Mouse (Mus musculus) left cerebral cortex, postnatal 4 days (tissue): ENCODE measurements around the gene Psmb3. TPM values are rescaled to one million over a fixed set of nuclear protein-coding genes. Genes with fewer than 3 reads are reported as not detected.
"Not testable (repeated sequence)": the region's sequence is repeated elsewhere in the genome, so short reads cannot be mapped to it uniquely, and the experiment has no call there.

Experiments
- DNase-seq: peaks from one replicate; pipeline ENCODE4 v3.0.0-alpha.2; 2022
- intact Hi-C: fragments of 180-260 bp; cut with DNase I; formaldehyde crosslinking; loops from one replicate; pipeline ENCODE4 v1.15.1; 2025
- total RNA-seq, 2 experiments: library from RNA; stranded (reverse); gene quantifications; 2 replicates each; pipeline ENCODE4 v1.2.3; 2021

Psmb3 gene
- 100 to 1,000 TPM; 168 to 172 TPM for total RNA-seq

GRCm38 (mm10) chr11:97703039-97703826, at the start of gene Psmb3:
TSS of gene Psmb3 (plus strand) at chr11:97703399.
- DNase-seq = peak; percentile 99

GRCm38 (mm10) chr11:97654210-97654609, 49.0 kb upstream of the Psmb3 start:
- no peak for DNase-seq
- intact Hi-C loops = loop anchor here (5.0 kb wide), 1 partner anchor 33 kb away; the partner anchor contains the start of gene Cisd3

More at GRCm38 (mm10) chr11:97703039-97703826, at the start of gene Psmb3:
- intact Hi-C loops = no loop called here

GRCm38 (mm10) chr11:97656269-97656971, 46.8 kb upstream of the Psmb3 start:
- intact Hi-C loops = no loop called here
- no peak for DNase-seq

GRCm38 (mm10) chr11:97657184-97657945, 45.8 kb upstream of the Psmb3 start:
- DNase-seq = no peak
- intact Hi-C loops = no loop called here

- intact Hi-C loops, DNase-seq: not testable (repeated sequence)
Observed at GRCm38 (mm10) chr11:97657967-97658366, 45.2 kb upstream of the Psmb3 start.

- intact Hi-C loops = no loop called here
- no peak for DNase-seq
Observed at GRCm38 (mm10) chr11:97658751-97659266, 44.4 kb upstream of the Psmb3 start.

GRCm38 (mm10) chr11:97659267-97659989, 43.8 kb upstream of the Psmb3 start:
- DNase-seq = no peak
- intact Hi-C loops = no loop called here

GRCm38 (mm10) chr11:97659990-97660714, 43.0 kb upstream of the Psmb3 start:
- DNase-seq = peak; percentile 72
- intact Hi-C loops = loop anchor here (5.0 kb wide), 1 partner anchor 37 kb away; no protein-coding TSS in a partner anchor

GRCm38 (mm10) chr11:97660734-97661647, 42.2 kb upstream of the Psmb3 start:
- intact Hi-C loops = loop anchor here (5.0 kb wide), 1 partner anchor 36 kb away; no protein-coding TSS in a partner anchor
- no peak for DNase-seq

GRCm38 (mm10) chr11:97661648-97662133, 41.5 kb upstream of the Psmb3 start:
- no peak for DNase-seq
- intact Hi-C loops = loop anchor here (5.0 kb wide), 1 partner anchor 36 kb away; no protein-coding TSS in a partner anchor

GRCm38 (mm10) chr11:97662207-97662892, 40.8 kb upstream of the Psmb3 start:
- no peak for DNase-seq
- intact Hi-C loops = loop anchor here (5.0 kb wide), 1 partner anchor 35 kb away; no protein-coding TSS in a partner anchor

- DNase-seq = peak; percentile 85
- intact Hi-C loops = loop anchor here (5.0 kb wide), 1 partner anchor 34 kb away; no protein-coding TSS in a partner anchor
Observed at GRCm38 (mm10) chr11:97662893-97663527, 40.2 kb upstream of the Psmb3 start, which contains the start of gene Mllt6. TSS of gene Mllt6 (plus strand) at chr11:97663414.

- DNase-seq = peak; percentile 44
- intact Hi-C loops = loop anchor here (5.0 kb wide), 1 partner anchor 34 kb away; no protein-coding TSS in a partner anchor
Observed at GRCm38 (mm10) chr11:97663528-97664338, 39.5 kb upstream of the Psmb3 start.

GRCm38 (mm10) chr11:97664339-97664665, 38.9 kb upstream of the Psmb3 start:
- intact Hi-C loops = loop anchor here (5.0 kb wide), 1 partner anchor 33 kb away; no protein-coding TSS in a partner anchor
- DNase-seq = no peak

- no peak for DNase-seq
- intact Hi-C loops = loop anchor here (5.0 kb wide), 1 partner anchor 32 kb away; no protein-coding TSS in a partner anchor
Observed at GRCm38 (mm10) chr11:97664771-97665240, 38.4 kb upstream of the Psmb3 start.

- DNase-seq = no peak
- intact Hi-C loops = no loop called here
Observed at GRCm38 (mm10) chr11:97665431-97665830, 37.8 kb upstream of the Psmb3 start.
